Mouse (Mus musculus) forebrain, embryonic 11.5 days (tissue): ENCODE measurements around the gene Rhoq. TPM values are rescaled to one million over a fixed set of nuclear protein-coding genes. Genes with fewer than 3 reads are reported as not detected.
A peak's percentile ranks its signal among the peaks of the same experiment; 100 is the strongest.

ENCODE experiments used
- ATAC-seq: fragments of 200-750 bp; cut with Nextera tagmentation; replicated peaks from 2 replicates; pipeline ENCODE4 v1.8.0; 2017; ENCODE audit warnings: moderate TSS enrichment; ENCODE audit not compliant: low FRiP score
- DNase-seq: peaks from one replicate; pipeline ENCODE4 v3.0.0-alpha.2; 2017; ENCODE audit warnings: low spot score
- H3K27ac ChIP-seq: fragments of 300-500 bp; sonication (generic); 2 replicates; pipeline ENCODE4 v1.5.1; 2014; ENCODE audit warnings: low read depth, low read length
- H3K27me3 ChIP-seq: fragments of 300-500 bp; sonication (generic); 2 replicates; pipeline ENCODE4 v1.6.1; 2014; ENCODE audit warnings: mild to moderate bottlenecking, low read length, mixed read lengths; ENCODE audit not compliant: control insufficient read depth, insufficient read depth
- H3K36me3 ChIP-seq: fragments of 300-500 bp; sonication (generic); 2 replicates; pipeline ENCODE4 v1.6.1; 2014; ENCODE audit warnings: mild to moderate bottlenecking, low read length, moderate library complexity, mixed read lengths; ENCODE audit not compliant: control insufficient read depth, insufficient read depth
- H3K4me1 ChIP-seq: fragments of 300-500 bp; sonication (generic); replicated peaks from 2 replicates; pipeline ENCODE4 v1.6.1; 2014; ENCODE audit warnings: low read length, mixed read lengths; ENCODE audit not compliant: control insufficient read depth, insufficient read depth
- H3K4me2 ChIP-seq: fragments of 300-500 bp; sonication (generic); 2 replicates; pipeline ENCODE4 v1.6.1; 2014; ENCODE audit warnings: low read depth, mild to moderate bottlenecking, low read length, moderate library complexity, mixed read lengths; ENCODE audit not compliant: severe bottlenecking
- H3K4me3 ChIP-seq: fragments of 300-500 bp; sonication (generic); 2 replicates; pipeline ENCODE4 v1.5.1; 2014; ENCODE audit warnings: low read depth, low read length
- H3K9ac ChIP-seq: fragments of 300-500 bp; sonication (generic); 2 replicates; pipeline ENCODE4 v1.6.1; 2014; ENCODE audit warnings: low read length
- H3K9me3 ChIP-seq: fragments of 300-500 bp; sonication (generic); 2 replicates; pipeline ENCODE4 v1.6.1; 2016; ENCODE audit warnings: low read length, mixed read lengths; ENCODE audit not compliant: control insufficient read depth
- WGBS: fragments of 180-500 bp; shearing (Covaris S2); extraction: QIAGEN DNeasy Blood & Tissue Kit; methylation state at CpG from one replicate; pipeline ENCODE4 v1.1.7; 2014; 5-methylcytosine and 5-hydroxymethylcytosine counted together
- polyA plus RNA-seq: library from polyadenylated mRNA; unstranded; fragments of >200 nt; fragmentation: Nextera tagmentation; extraction: Ambion mirVana; gene quantifications from 2 replicates; pipeline ENCODE4 v1.2.1, GENCODE M21; 2014

The Rhoq gene
- polyA plus RNA-seq, 1 experiment from 2014 or later = 11.5 TPM

GRCm38 (mm10) chr17:87036141-87037073 is 73.5 kb downstream of the Rhoq start:
- peak; percentile 53 for DNase-seq
- no peaks in the 10 kb centered on the region for H3K9me3 ChIP-seq
- no peak overlapping the region for H3K9ac ChIP-seq
- H3K4me3 ChIP-seq = no peak overlapping the region
- WGBS = 58% methylated on average over 9 of the region's 10 CpGs
- no peak overlapping the region for H3K27ac ChIP-seq
- H3K36me3 ChIP-seq = no peaks in the 10 kb centered on the region
- H3K27me3 ChIP-seq = no peaks in the 10 kb centered on the region
- no peak for ATAC-seq
- H3K4me1 ChIP-seq = no peaks in the 10 kb centered on the region
- no peak overlapping the region for H3K4me2 ChIP-seq

GRCm38 (mm10) chr17:87038496-87038895 is 75.6 kb downstream of the Rhoq start:
- no peak overlapping the region for H3K4me2 ChIP-seq
- no peaks in the 10 kb centered on the region for H3K4me1 ChIP-seq
- ATAC-seq (no peak), DNase-seq (no peak)
- no peaks in the 10 kb centered on the region for H3K36me3 ChIP-seq
- no peaks in the 10 kb centered on the region for H3K9me3 ChIP-seq
- no peak overlapping the region for H3K4me3 ChIP-seq
- no peaks in the 10 kb centered on the region for H3K27me3 ChIP-seq
- H3K9ac ChIP-seq = no peak overlapping the region
- WGBS = 86% methylated on average over 5 of the region's 5 CpGs
- no peak overlapping the region for H3K27ac ChIP-seq

GRCm38 (mm10) chr17:87041739-87042138 is 78.9 kb downstream of the Rhoq start:
- Histone ChIP-seq H3K9ac (no peak overlapping the region), H3K27me3 (no peaks in the 10 kb centered on the region), H3K4me1 (no peaks in the 10 kb centered on the region), H3K4me2 (no peak overlapping the region), H3K36me3 (no peaks in the 10 kb centered on the region), H3K9me3 (no peaks in the 10 kb centered on the region), H3K4me3 (no peak overlapping the region), H3K27ac (no peak overlapping the region)
- DNase-seq (no peak), ATAC-seq (no peak)
- WGBS = 80% methylated on average over 19 of the region's 19 CpGs

- Histone ChIP-seq H3K9ac (no peak overlapping the region), H3K27me3 (no peaks in the 10 kb centered on the region), H3K36me3 (no peaks in the 10 kb centered on the region), H3K4me3 (no peak overlapping the region), H3K27ac (no peak overlapping the region), H3K4me1 (no peaks in the 10 kb centered on the region), H3K9me3 (no peaks in the 10 kb centered on the region), H3K4me2 (no peak overlapping the region)
- DNase-seq (peak; percentile 94), ATAC-seq (peak; percentile 71)
- WGBS = 3% methylated on average over 15 of the region's 15 CpGs
Measured at GRCm38 (mm10) chr17:87044364-87044763, 81.5 kb downstream of the Rhoq start.

- H3K27me3 ChIP-seq = no peaks in the 10 kb centered on the region
- H3K9ac ChIP-seq = no peak overlapping the region
- peak; percentile 39; the same call in 1 of the 2 replicates for ATAC-seq
- no peak for DNase-seq
- H3K36me3 ChIP-seq = no peaks in the 10 kb centered on the region
- no peaks in the 10 kb centered on the region for H3K9me3 ChIP-seq
- H3K4me3 ChIP-seq = no peak overlapping the region
- whole genome bisulfite sequencing = 80% methylated on average over 8 of the region's 8 CpGs
- no peak overlapping the region for H3K27ac ChIP-seq
- no peaks in the 10 kb centered on the region for H3K4me1 ChIP-seq
- no peak overlapping the region for H3K4me2 ChIP-seq
Measured at GRCm38 (mm10) chr17:87044796-87045195, 81.9 kb downstream of the Rhoq start.

Other genes starting within 250 kb of the Rhoq start
- 6.9 TPM in 2 replicates for gene Epas1, start 209.4 kb upstream of the Rhoq start, polyA plus RNA-seq
- not detected in 2 replicates for gene Tmem247, start 45.7 kb upstream of the Rhoq start, polyA plus RNA-seq
- gene Atp6v1e2, start 15.2 kb upstream of the Rhoq start, polyA plus RNA-seq = not detected in 2 replicates
- 38.6 and 43.8 TPM in 2 replicates for gene Pigf, start 62.3 kb downstream of the Rhoq start, polyA plus RNA-seq
- 147 and 169 TPM in 2 replicates for gene Cript, start 62.5 kb downstream of the Rhoq start, polyA plus RNA-seq
- gene Socs5, start 144.6 kb downstream of the Rhoq start, polyA plus RNA-seq = 10.5 and 11.0 TPM in 2 replicates